Mouse (Mus musculus) lung, embryonic 15.5 days (tissue): Measurements from ENCODE around the gene Gstm2. TPM values are rescaled to one million over a fixed set of nuclear protein-coding genes. Genes with fewer than 3 reads are reported as not detected.
A peak's percentile ranks its signal among the peaks of the same experiment; 100 is the strongest.
"Not testable (repeated sequence)": the region's sequence is repeated elsewhere in the genome, so short reads cannot be mapped to it uniquely, and the experiment has no call there.

Experiments
- ATAC-seq: fragments of 200-750 bp; cut with Nextera tagmentation; 2 replicates; pipeline ENCODE4 v1.8.0; 2017; ENCODE audit warnings: moderate number of reproducible peaks, borderline replicate concordance; ENCODE audit not compliant: low FRiP score, low TSS enrichment; ENCODE audit errors: extremely low read depth
- H3K27ac ChIP-seq: fragments of 300-500 bp; sonication (generic); 2 replicates; pipeline ENCODE4 v1.5.1; 2015; ENCODE audit warnings: moderate library complexity, mild to moderate bottlenecking, inconsistent platforms
- H3K27me3 ChIP-seq: fragments of 300-500 bp; sonication (generic); 2 replicates; pipeline ENCODE4 v1.6.1; 2015; ENCODE audit warnings: inconsistent platforms
- H3K36me3 ChIP-seq: fragments of 300-500 bp; sonication (generic); 2 replicates; pipeline ENCODE4 v1.6.1; 2015; ENCODE audit warnings: inconsistent platforms
- H3K4me1 ChIP-seq: fragments of 300-500 bp; sonication (generic); 2 replicates; pipeline ENCODE4 v1.6.1; 2015; ENCODE audit warnings: inconsistent platforms
- H3K4me2 ChIP-seq: fragments of 300-500 bp; sonication (generic); 2 replicates; pipeline ENCODE4 v1.6.1; 2015; ENCODE audit warnings: inconsistent platforms, mild to moderate bottlenecking, moderate library complexity
- H3K4me3 ChIP-seq: fragments of 300-500 bp; sonication (generic); 2 replicates; pipeline ENCODE4 v1.5.1; 2015; ENCODE audit warnings: mild to moderate bottlenecking, inconsistent platforms
- H3K9ac ChIP-seq: fragments of 300-500 bp; sonication (generic); 2 replicates; pipeline ENCODE4 v1.6.1; 2015; ENCODE audit warnings: inconsistent platforms
- H3K9me3 ChIP-seq: fragments of 300-500 bp; sonication (generic); 2 replicates; pipeline ENCODE4 v1.6.1; 2016; ENCODE audit warnings: inconsistent platforms
- WGBS: fragments of 180-500 bp; shearing (Covaris S2); methylation state at CpG from one replicate; pipeline ENCODE4 v1.1.7; 2015; 5-methylcytosine and 5-hydroxymethylcytosine counted together
- polyA plus RNA-seq: library from polyadenylated mRNA; unstranded; fragments of >200 nt; fragmentation: Nextera tagmentation; extraction: Ambion mirVana; gene quantifications from 2 replicates; pipeline ENCODE4 v1.2.1, GENCODE M21; 2015

Gstm2 gene
- 138 and 145 TPM in 2 replicates for polyA plus RNA-seq

GRCm38 (mm10) chr3:107986041-107986562 lies at the start of gene Gstm2:
Gstm2 (minus strand) TSS chr3:107986453.
- Histone ChIP-seq H3K4me2 (peak within 1 kb of the TSS; percentile 46), H3K4me3 (peak within 1 kb of the TSS; percentile 33), H3K27me3 (no peaks in the 10 kb centered on the region), H3K9ac (0 out of 2 replicates have a peak within 1 kb of the TSS, but pooled peaks have one; percentile 8), H3K27ac (peak within 1 kb of the TSS; percentile 79), H3K36me3 (no peaks in the 10 kb centered on the region), H3K4me1 (peaks cover 16% of the 10 kb centered on the region), H3K9me3 (no peaks in the 10 kb centered on the region)
- 22% methylated on average over 8 of the region's 8 CpGs for WGBS
- peak; percentile 95 for ATAC-seq

GRCm38 (mm10) chr3:108033156-108033555 lies 46.9 kb upstream of the Gstm2 start:
- no peak for ATAC-seq
- H3K9me3 ChIP-seq = no peaks in the 10 kb centered on the region
- 0 out of 2 replicates have a peak, but pooled peaks cover 3% of the 10 kb centered on the region for H3K27me3 ChIP-seq
- no peak overlapping the region for H3K9ac ChIP-seq
- no peak overlapping the region for H3K4me3 ChIP-seq
- no peak overlapping the region for H3K4me2 ChIP-seq
- no peaks in the 10 kb centered on the region for H3K36me3 ChIP-seq
- H3K4me1 ChIP-seq = 0 out of 2 replicates have a peak, but pooled peaks cover 1% of the 10 kb centered on the region
- H3K27ac ChIP-seq = no peak overlapping the region
- 55% methylated on average over 5 of the region's 5 CpGs for WGBS

- no peaks in the 10 kb centered on the region for H3K9me3 ChIP-seq
- 0 out of 2 replicates have a peak, but pooled peaks cover 3% of the 10 kb centered on the region for H3K27me3 ChIP-seq
- H3K4me1 ChIP-seq = no peaks in the 10 kb centered on the region
- no peak overlapping the region for H3K9ac ChIP-seq
- no peaks in the 10 kb centered on the region for H3K36me3 ChIP-seq
- no peak for ATAC-seq
- H3K4me2 ChIP-seq = no peak overlapping the region
- no peak overlapping the region for H3K27ac ChIP-seq
- no peak overlapping the region for H3K4me3 ChIP-seq
Observed at GRCm38 (mm10) chr3:108032113-108032512, 45.9 kb upstream of the Gstm2 start.

- Histone ChIP-seq H3K4me3 (no peak overlapping the region), H3K9ac (no peak overlapping the region), H3K9me3 (no peaks in the 10 kb centered on the region), H3K4me1 (no peaks in the 10 kb centered on the region), H3K27ac (no peak overlapping the region), H3K27me3 (no peaks in the 10 kb centered on the region), H3K4me2 (no peak overlapping the region), H3K36me3 (no peaks in the 10 kb centered on the region)
- no peak for ATAC-seq
- WGBS = 89% methylated on average over 4 of the region's 4 CpGs
Observed at GRCm38 (mm10) chr3:108028641-108029365, 42.5 kb upstream of the Gstm2 start.

GRCm38 (mm10) chr3:108026597-108026996 lies 40.3 kb upstream of the Gstm2 start:
- Histone ChIP-seq H3K4me3 (no peak overlapping the region), H3K4me1 (no peaks in the 10 kb centered on the region), H3K36me3 (no peaks in the 10 kb centered on the region), H3K27me3 (no peaks in the 10 kb centered on the region), H3K4me2 (no peak overlapping the region), H3K27ac (no peak overlapping the region), H3K9ac (no peak overlapping the region), H3K9me3 (no peaks in the 10 kb centered on the region)
- WGBS = 70% methylated on average over 1 of the region's 1 CpGs
- no peak for ATAC-seq

GRCm38 (mm10) chr3:108026049-108026448 lies 39.8 kb upstream of the Gstm2 start:
- WGBS = 62% methylated on average over 5 of the region's 5 CpGs
- Histone ChIP-seq H3K4me3 (no peak overlapping the region), H3K4me1 (no peaks in the 10 kb centered on the region), H3K36me3 (no peaks in the 10 kb centered on the region), H3K27me3 (no peaks in the 10 kb centered on the region), H3K9me3 (no peaks in the 10 kb centered on the region), H3K4me2 (no peak overlapping the region), H3K9ac (no peak overlapping the region), H3K27ac (no peak overlapping the region)
- ATAC-seq = no peak

GRCm38 (mm10) chr3:108025318-108025717 lies 39.1 kb upstream of the Gstm2 start:
- no peak overlapping the region for H3K4me3 ChIP-seq
- H3K4me1 ChIP-seq = no peaks in the 10 kb centered on the region
- H3K4me2 ChIP-seq = no peak overlapping the region
- no peaks in the 10 kb centered on the region for H3K9me3 ChIP-seq
- 55% methylated on average over 4 of the region's 4 CpGs for WGBS
- no peaks in the 10 kb centered on the region for H3K27me3 ChIP-seq
- no peak overlapping the region for H3K27ac ChIP-seq
- H3K36me3 ChIP-seq = no peaks in the 10 kb centered on the region
- ATAC-seq = no peak
- H3K9ac ChIP-seq = no peak overlapping the region

- Histone ChIP-seq H3K27ac (no peak overlapping the region), H3K4me1 (peaks cover 5% of the 10 kb centered on the region; the same call in 1 of the 2 replicates), H3K4me2 (no peak overlapping the region), H3K9me3 (no peaks in the 10 kb centered on the region), H3K27me3 (no peaks in the 10 kb centered on the region), H3K36me3 (no peaks in the 10 kb centered on the region), H3K9ac (no peak overlapping the region), H3K4me3 (no peak overlapping the region)
- WGBS = 69% methylated on average over 6 of the region's 6 CpGs
- no peak for ATAC-seq
Observed at GRCm38 (mm10) chr3:108022650-108023049, 36.4 kb upstream of the Gstm2 start.

GRCm38 (mm10) chr3:108020351-108021022 lies 34.2 kb upstream of the Gstm2 start:
- not testable (repeated sequence) for H3K4me2 ChIP-seq, H3K9ac ChIP-seq, H3K4me3 ChIP-seq, H3K4me1 ChIP-seq, ATAC-seq, H3K27ac ChIP-seq, H3K27me3 ChIP-seq, H3K9me3 ChIP-seq, H3K36me3 ChIP-seq
- 73% methylated on average over 11 of the region's 11 CpGs for WGBS

- not testable (repeated sequence) for H3K4me2 ChIP-seq, H3K36me3 ChIP-seq, H3K4me3 ChIP-seq, H3K27me3 ChIP-seq, ATAC-seq, H3K4me1 ChIP-seq, H3K9me3 ChIP-seq, H3K9ac ChIP-seq, H3K27ac ChIP-seq
- 61% methylated on average over 3 of the region's 3 CpGs for WGBS
Observed at GRCm38 (mm10) chr3:108019226-108019625, 33.0 kb upstream of the Gstm2 start.

- 15% methylated on average over 14 of the region's 14 CpGs for WGBS
- H3K4me3 ChIP-seq = peak overlapping the region; percentile 42
- peak overlapping the region; percentile 36 for H3K9ac ChIP-seq
- peak overlapping the region; percentile 77 for H3K4me2 ChIP-seq
- H3K4me1 ChIP-seq = peaks cover 9% of the 10 kb centered on the region; the same call in 1 of the 2 replicates
- H3K27ac ChIP-seq = peak overlapping the region; percentile 92
- peak; percentile 20; the same call in 1 of the 2 replicates for ATAC-seq
- H3K9me3 ChIP-seq = no peaks in the 10 kb centered on the region
- no peaks in the 10 kb centered on the region for H3K27me3 ChIP-seq
- H3K36me3 ChIP-seq = no peaks in the 10 kb centered on the region
Observed at GRCm38 (mm10) chr3:108018190-108018820, 32.1 kb upstream of the Gstm2 start.
